Mouse (Mus musculus): ENCODE results near the gene Scamp5.

Scamp5 gene

DNA sequence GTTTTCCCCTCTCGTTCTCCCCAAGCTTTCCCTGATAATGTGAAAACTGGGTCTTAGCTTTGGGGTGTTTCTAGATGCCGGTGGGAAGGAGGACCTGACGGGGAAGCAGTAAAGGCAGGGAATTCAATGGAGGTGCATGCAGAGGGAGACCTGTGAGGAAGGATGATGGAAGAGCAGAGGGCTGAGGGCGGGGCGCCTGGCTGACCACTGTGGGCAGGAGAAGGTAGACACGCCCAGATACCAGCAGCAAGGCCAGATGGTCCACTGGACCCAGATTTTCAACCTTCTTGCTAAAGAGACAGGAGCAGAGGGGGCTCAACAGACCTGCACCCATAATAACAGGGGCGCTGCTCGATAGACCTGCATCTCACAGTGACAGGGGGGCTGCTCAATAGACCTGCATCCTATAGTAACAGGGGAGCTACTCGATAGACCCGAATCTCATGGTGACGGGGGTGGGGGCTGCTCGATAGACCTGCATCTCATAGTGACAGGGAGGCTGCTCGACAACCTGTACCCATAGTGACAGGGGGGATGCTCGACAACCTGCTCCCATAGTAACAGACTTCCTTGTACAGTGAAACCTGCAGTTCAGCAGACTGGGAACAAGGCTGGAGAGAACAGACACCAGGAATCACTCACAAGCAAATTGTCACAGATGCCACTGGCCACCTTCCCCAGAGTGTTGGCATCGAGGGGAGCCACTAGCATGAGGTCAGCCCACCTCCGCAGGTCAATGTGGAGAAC is 48.2 kb downstream of the Scamp5 start:
- DNase-seq (ENCODE audit: low spot score in 2 of 2): no peak

- DNase-seq (ENCODE audit: low spot score in 2 of 2): no peak
Observed at GRCm38 (mm10) chr9:57417341-57417740, 50.5 kb downstream of the Scamp5 start.

DNA sequence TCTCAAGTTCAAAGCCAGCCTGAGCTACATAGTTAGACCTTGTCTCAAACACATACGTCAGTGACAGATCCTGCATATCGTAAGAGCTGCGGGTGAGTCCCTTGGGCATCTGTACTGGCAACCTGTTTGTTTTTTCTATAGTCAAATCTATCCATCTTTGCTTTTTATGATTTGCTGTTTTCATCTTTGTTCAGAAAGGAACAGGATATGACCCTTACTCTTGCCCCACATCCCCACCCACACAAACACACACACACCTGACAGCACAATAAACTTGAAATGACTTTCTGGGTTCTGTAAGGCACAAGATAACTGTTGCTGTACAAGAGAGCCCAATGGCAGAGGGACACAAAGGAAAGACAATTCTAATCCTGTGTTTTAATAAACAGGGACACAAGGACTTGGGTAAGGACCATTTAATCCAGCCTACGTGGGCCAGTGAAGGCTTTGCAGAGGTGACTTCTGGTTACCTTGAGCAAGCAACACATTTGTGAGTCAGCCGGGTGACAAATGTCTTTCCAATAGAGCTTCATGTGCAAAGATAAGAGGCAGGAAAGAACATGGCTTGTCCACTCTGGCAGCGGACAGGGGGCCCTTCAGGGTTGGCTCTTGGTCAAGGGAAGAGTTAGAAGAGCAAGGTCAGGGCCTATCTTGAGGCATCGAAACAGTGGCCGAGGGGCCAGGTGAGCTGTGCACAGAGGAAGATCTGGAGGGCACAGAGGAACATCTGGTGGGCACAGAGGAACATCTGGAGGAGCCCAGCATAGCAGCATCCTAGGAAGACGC is 60.5 kb downstream of the Scamp5 start:
- DNase-seq (ENCODE audit: low spot score in 2 of 2): no peak

DNA sequence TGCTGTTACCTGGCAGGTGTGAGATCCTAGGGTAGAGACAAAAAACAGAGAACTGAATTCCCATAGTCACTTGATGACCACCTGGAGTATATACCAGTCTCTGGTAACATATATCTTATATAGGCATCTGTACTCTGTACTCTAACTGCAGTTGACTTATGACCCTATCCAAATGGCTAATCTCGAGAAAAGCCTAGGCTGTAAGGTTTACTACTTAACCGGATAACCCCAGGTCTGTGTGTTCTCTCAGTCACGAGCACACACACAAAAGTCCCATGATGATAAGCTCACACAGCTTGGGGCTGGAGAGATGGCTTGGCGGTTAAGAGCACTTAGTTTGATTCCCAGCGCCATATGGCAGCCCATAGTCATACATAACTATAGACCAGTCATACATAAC is 61.5 kb downstream of the Scamp5 start:
- no peak for DNase-seq (ENCODE audit: low spot score in 2 of 2)

DNA sequence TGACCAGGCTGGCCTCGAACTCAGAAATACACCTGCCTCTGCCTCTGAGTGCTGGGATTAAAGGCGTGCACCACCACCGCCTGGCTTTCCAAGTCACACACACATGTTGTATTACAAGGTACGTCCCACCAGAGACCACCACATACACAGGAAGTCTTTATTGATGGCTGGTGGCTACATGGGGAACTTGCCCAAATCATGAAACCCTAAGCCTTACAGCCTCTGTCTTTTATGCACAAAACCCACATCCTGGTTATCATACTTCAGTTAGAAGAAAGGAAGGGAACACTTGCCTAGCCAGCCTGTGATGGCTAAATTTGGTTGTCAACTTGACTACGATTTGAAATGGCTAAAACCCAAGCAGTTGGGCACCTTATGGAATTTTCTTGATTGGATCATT is 63.8 kb downstream of the Scamp5 start:
- DNase-seq (ENCODE audit: low spot score in 2 of 2): no peak

DNA sequence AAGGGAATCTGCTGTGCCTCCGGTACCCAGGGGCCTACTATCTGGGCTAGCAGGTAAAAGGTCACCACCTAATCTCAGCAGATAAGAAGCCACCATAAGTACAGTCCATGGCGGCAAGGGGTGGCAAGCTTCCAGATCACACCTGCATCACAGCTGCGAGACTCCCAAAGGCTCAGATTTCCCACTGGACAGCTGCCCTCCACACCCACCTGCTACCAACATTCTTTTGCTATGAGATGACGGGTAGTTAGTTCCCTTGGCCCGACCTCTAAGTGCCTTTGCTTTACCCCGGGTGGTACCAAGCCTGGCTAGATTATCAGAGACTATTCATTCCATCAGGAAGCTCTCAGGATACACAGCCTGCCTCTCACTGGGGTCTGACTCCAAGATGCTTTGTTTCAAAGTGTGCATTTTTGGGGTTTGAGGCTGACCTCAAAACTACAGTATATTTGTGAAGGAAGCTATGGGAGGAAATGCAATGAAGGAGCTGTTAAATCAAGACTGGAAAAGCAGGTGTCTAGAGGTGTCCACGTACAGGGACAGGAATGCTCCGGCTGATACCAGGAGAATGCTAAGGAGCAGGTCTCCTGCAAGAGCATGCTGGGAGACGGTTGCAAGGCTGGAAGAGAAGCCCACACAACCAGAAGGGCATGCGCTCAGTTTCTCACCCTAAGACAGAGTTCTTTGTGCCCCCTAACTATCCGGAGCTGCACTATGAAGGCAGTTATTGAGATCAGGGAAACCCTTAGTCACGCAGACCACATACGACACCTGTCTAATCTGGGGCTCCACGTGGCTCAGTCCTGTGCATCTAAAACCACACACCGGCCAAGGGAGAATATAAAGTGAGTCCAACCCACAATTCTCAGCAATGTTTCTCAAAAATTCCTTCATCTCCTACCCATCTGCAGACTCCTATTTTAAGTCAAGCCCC is 65.3 kb downstream of the Scamp5 start:
- DNase-seq (ENCODE audit: low spot score in 2 of 2): no peak

- no peak for DNase-seq (ENCODE audit: low spot score in 2 of 2)
Observed at GRCm38 (mm10) chr9:57398773-57399172, 69.1 kb downstream of the Scamp5 start.

DNA sequence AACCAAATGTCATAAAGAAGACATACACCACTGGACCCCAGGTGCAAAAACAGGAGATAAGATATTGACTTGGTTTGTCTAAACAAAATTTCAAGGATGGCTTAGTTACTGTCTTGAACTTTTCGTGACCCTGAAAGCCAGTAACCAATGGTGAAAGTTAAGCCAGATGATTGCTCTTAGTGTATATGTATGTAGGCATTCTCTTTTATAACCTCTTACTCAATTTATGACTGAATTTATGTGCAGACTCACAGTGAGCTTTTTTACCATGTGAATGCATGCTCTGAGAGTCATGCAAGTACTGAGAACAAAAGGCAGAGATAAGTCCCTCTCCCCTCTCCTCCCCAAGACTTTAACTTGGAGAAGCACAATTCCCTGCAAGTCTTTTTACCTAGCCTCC is 75.0 kb downstream of the Scamp5 start:
- no peak for DNase-seq (ENCODE audit: low spot score in 2 of 2)
